8 mouse cellular contexts compared by ENCODE assay signal in genomic region chr8:57651357-57651688, GRCm38 (mm10). TPM values are rescaled to one million over a fixed set of nuclear protein-coding genes. Genes with fewer than 3 reads are reported as not detected.
A peak's percentile ranks its signal among the peaks of the same experiment; 100 is the strongest.
DNase-seq lines count a peak whose midpoint lies in the region; ATAC-seq lines count a peak whose summit lies in the region.

No protein-coding gene starts in this region.

- no peaks in the 10 kb centered on the region for H3K27me3 ChIP-seq in lung, embryonic 15.5 days
- H3K27me3 ChIP-seq in embryonic facial prominence, embryonic 15.5 days = no peaks in the 10 kb centered on the region
- H3K27me3 ChIP-seq in intestine, embryonic 16.5 days (replicated peaks; ENCODE audit: control insufficient read depth, insufficient read depth, low read length) = no peaks in the 10 kb centered on the region
- no peaks in the 10 kb centered on the region for H3K27me3 ChIP-seq in neural tube, embryonic 14.5 days (ENCODE audit: control insufficient read depth, insufficient read depth, low read length)

- H3K27ac ChIP-seq in lung, embryonic 15.5 days = peak overlapping the region; percentile 95
- peak overlapping the region; percentile 95 for H3K27ac ChIP-seq in embryonic facial prominence, embryonic 15.5 days (replicated peaks)
- peak overlapping the region; percentile 97 for H3K27ac ChIP-seq in intestine, embryonic 16.5 days (ENCODE audit: low read length)
- H3K27ac ChIP-seq in neural tube, embryonic 14.5 days (ENCODE audit: low read depth, low read length) = peak overlapping the region; percentile 86

- peaks cover 20% of the 10 kb centered on the region for H3K4me1 ChIP-seq in lung, embryonic 15.5 days
- peaks cover 23% of the 10 kb centered on the region for H3K4me1 ChIP-seq in embryonic facial prominence, embryonic 15.5 days
- H3K4me1 ChIP-seq in intestine, embryonic 16.5 days (ENCODE audit: control insufficient read depth, insufficient read depth, low read length) = peaks cover 30% of the 10 kb centered on the region
- H3K4me1 ChIP-seq in neural tube, embryonic 14.5 days (ENCODE audit: control insufficient read depth, insufficient read depth, low read length) = peaks cover 6% of the 10 kb centered on the region; the same call in 1 of the 2 replicates

- peak overlapping the region; percentile 95 for H3K9ac ChIP-seq in lung, embryonic 15.5 days
- H3K9ac ChIP-seq in embryonic facial prominence, embryonic 15.5 days = peak overlapping the region; percentile 97
- H3K9ac ChIP-seq in intestine, embryonic 16.5 days (ENCODE audit: low read depth, low read length) = peak overlapping the region; percentile 97
- H3K9ac ChIP-seq in neural tube, embryonic 14.5 days (replicated peaks; ENCODE audit: low read depth, low read length) = peak overlapping the region; percentile 95

- peak overlapping the region; percentile 90 for H3K4me2 ChIP-seq in lung, embryonic 15.5 days
- H3K4me2 ChIP-seq in embryonic facial prominence, embryonic 15.5 days (replicated peaks) = peak overlapping the region; percentile 85
- peak overlapping the region; percentile 66 for H3K4me2 ChIP-seq in intestine, embryonic 16.5 days (ENCODE audit: low read depth, low read length)
- peak overlapping the region; percentile 91 for H3K4me2 ChIP-seq in neural tube, embryonic 14.5 days (ENCODE audit: low read depth, low read length)

- no peaks in the 10 kb centered on the region for H3K36me3 ChIP-seq in lung, embryonic 15.5 days
- H3K36me3 ChIP-seq in embryonic facial prominence, embryonic 15.5 days = no peaks in the 10 kb centered on the region
- H3K36me3 ChIP-seq in intestine, embryonic 16.5 days (ENCODE audit: control insufficient read depth, insufficient read depth, low read length) = no peaks in the 10 kb centered on the region
- H3K36me3 ChIP-seq in neural tube, embryonic 14.5 days (ENCODE audit: control insufficient read depth, insufficient read depth, low read length) = no peaks in the 10 kb centered on the region

- no peak for DNase-seq in lung, postnatal 36 days
- DNase-seq in spleen, postnatal 4 days (ENCODE audit: low spot score in 2 of 2) = no peak
- DNase-seq in urinary bladder, postnatal 25 days (ENCODE audit: low spot score) = no peak
- DNase-seq in ovary, adult 18-20 months (ENCODE audit: low spot score) = no peak

- H3K4me3 ChIP-seq in lung, embryonic 15.5 days = peak overlapping the region; percentile 76
- H3K4me3 ChIP-seq in embryonic facial prominence, embryonic 15.5 days (replicated peaks) = peak overlapping the region; percentile 95
- H3K4me3 ChIP-seq in intestine, embryonic 16.5 days (ENCODE audit: low read length) = peak overlapping the region; percentile 85
- H3K4me3 ChIP-seq in neural tube, embryonic 14.5 days (ENCODE audit: low read depth, low read length) = peak overlapping the region; percentile 91

- no peaks in the 10 kb centered on the region for H3K9me3 ChIP-seq in lung, embryonic 15.5 days
- H3K9me3 ChIP-seq in embryonic facial prominence, embryonic 15.5 days (replicated peaks) = no peaks in the 10 kb centered on the region
- H3K9me3 ChIP-seq in intestine, embryonic 16.5 days (ENCODE audit: control insufficient read depth, low read length) = no peaks in the 10 kb centered on the region
- no peaks in the 10 kb centered on the region for H3K9me3 ChIP-seq in neural tube, embryonic 14.5 days (ENCODE audit: control insufficient read depth, low read length)

- ATAC-seq in lung, embryonic 15.5 days (ENCODE audit: borderline replicate concordance, extremely low read depth, low FRiP score, low TSS enrichment) = peak; percentile 6; the same call in 1 of the 2 replicates
- no peak for ATAC-seq in embryonic facial prominence, embryonic 15.5 days (ENCODE audit: insufficient number of reproducible peaks, low FRiP score, low TSS enrichment, low read depth)
- ATAC-seq in intestine, embryonic 16.5 days = no peak
- ATAC-seq in neural tube, embryonic 14.5 days (ENCODE audit: low read depth) = no peak

- under 1% methylated on average over 8 of the region's 8 CpGs for WGBS in lung, embryonic 15.5 days
- WGBS in embryonic facial prominence, embryonic 15.5 days = 0% methylated on average over 8 of the region's 8 CpGs
- WGBS in intestine, embryonic 16.5 days = under 1% methylated on average over 8 of the region's 8 CpGs
- 1% methylated on average over 8 of the region's 8 CpGs for WGBS in neural tube, embryonic 14.5 days

RNA-seq across cellular contexts. Expression of gene Galnt7, which starts 1.5 kb away (rescaled TPM):
- polyA plus RNA-seq in lung, embryonic 15.5 days (2015; fragmentation: Nextera tagmentation; extraction: Ambion mirVana) = 10.8 and 12.1 TPM in 2 replicates
- 14.1 and 14.6 TPM in 2 replicates for polyA plus RNA-seq in embryonic facial prominence, embryonic 15.5 days (2015; fragmentation: Nextera tagmentation; extraction: Ambion mirVana)
- 33.5 and 35.0 TPM in 2 replicates for polyA plus RNA-seq in intestine, embryonic 16.5 days (2015; fragmentation: Nextera tagmentation; extraction: Ambion mirVana)
- polyA plus RNA-seq in neural tube, embryonic 14.5 days (2014; fragmentation: Nextera tagmentation; extraction: Ambion mirVana) = 14.7 and 15.0 TPM in 2 replicates
